Mouse (Mus musculus): ENCODE data around the gene Fam83g.

- TF ChIP-seq CTCF (IDR thresholded peaks at IDR 0.05; ENCODE audit: low read depth, low read length) (no peak), POLR2A (IDR thresholded peaks at IDR 0.05; ENCODE audit: extremely low read depth, insufficient read depth, low read length) (no peak)
Observed at GRCm38 (mm10) chr11:61743768-61744167, 59.9 kb downstream of the Fam83g start.
